Mouse (Mus musculus) frontal cortex, postnatal 36 days (tissue): ENCODE measurements around the gene Epha2.

Experiments used
- DNase-seq, 2 experiments: peaks; one replicate each; pipeline ENCODE4 v3.0.0; 2022; ENCODE audit warnings: low spot score in 2 of 2

Gene Epha2

DNA sequence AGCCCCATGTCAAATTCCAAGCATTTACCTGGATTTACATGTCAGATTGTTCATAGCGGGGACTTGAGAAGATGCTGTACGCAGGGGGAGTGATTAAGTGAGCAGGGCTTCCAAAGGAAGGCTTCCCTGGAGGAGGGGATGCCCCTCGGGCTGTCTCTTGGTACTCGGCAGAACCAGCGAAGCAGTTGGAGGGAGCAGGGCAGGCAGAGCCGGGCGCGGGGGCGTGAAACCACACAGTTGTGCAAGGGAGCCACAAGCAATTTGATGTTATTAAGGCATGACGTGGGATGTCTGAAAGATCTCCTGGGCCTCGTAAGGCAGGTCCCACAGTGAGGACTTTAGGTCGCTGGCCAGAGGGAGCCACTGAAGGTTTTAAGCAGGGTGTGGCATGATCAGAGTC lies 28.9 kb downstream of the Epha2 start:
- no peak for DNase-seq

DNA sequence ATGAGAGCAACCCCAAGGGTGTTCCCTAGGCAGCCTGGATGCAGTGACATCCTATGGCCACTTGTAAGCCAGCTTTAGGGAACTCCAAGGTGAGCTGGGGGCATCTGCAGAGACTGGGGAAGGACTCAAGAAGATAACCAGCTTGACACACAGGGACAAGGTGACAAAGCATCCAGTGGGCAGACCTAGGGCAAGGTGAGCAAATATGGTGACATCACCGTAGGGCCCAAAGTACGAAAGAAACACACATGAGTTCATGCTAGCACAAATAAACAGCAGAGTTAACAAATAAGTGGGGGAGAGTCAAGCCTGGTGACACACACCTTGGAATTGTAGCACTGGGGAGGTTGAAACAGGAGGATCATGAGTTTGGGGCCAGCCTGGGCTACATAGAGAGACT lies 30.4 kb downstream of the Epha2 start:
- no peak for DNase-seq

DNA sequence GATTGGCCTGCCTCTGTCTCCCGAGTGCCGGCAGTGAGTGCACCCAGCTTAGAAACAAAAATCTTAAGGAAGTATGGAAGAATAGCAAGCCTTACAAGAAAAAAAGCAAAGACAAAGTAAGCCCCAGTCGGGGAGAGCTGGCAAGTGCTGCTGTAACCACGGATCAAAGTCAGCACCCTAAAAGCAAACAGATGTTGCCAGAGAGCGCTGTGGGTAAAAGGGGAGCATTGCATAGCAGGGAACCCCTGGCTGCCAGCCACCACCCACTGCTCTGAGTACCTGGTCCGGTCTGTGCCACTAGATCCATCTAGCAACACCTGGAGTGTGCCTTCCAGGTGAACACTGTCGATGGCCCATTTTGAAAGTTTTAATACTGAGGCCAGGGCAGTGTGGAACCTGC lies 31.2 kb downstream of the Epha2 start:
- no peak for DNase-seq

DNA sequence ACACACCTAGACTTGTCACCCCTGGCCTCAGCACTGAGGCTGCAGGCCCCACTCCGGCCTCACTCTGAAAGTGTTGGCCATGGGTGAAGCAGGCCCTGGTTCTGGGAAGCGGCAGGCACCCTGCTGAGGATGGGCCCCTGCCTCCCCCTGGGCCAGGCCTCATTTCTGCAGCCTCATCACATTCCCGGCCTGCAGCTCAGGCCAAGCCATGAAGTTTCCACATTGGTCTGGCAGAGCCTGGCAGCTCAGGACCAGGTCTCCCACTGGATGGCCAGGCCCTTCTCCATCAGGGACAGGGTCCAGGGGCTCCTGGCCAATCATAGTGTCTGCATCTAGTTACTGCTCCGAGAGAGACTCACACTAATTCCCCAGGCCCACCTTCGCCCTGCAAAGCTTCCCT lies 33.7 kb downstream of the Epha2 start:
- DNase-seq: no peak

DNA sequence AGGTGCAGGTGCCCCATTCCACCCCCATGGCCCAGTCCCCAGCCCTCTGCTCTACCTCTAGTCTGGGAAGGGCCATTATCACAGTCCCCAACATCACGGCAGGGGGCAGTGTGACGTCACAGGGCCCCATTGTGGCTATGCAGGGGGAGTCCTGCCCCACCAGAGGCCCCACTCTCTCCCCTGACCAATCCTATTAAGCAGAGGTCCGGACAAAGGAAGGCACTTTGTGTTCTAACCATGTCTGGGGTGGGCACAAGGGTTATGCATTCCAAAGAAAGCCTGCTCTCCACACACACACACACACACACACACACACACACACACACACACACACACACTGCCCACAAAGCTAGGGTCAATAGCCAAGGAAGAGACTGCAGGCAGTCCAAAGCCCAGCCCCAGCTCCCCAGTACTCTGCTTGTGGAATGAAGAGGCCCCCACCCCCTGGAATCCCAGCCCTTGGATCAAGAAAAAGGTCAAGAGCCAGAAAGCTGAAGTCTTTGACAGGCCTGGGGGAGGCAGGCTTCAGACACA lies 34.3 kb downstream of the Epha2 start:
- no peak for DNase-seq

DNA sequence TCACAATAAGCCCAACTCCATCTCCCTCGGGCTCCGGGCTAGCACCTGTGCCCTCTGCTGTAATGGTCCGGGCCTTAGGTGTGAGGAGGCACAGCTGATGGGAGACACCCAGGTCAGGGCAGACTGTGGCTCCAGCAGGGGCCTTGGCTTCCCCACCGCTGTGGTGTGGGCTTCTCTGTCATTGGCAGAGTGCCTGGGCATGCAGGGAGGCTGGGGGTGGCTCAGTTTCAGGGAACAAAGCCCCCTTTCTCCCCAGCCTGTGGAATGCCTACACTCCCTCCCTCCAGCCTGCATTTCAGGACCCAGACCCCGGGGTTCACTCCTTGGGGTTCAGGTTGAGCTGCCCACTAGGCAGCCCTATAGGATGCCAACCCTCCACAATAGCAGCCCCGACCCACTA lies 35.2 kb downstream of the Epha2 start:
- no peak for DNase-seq

DNA sequence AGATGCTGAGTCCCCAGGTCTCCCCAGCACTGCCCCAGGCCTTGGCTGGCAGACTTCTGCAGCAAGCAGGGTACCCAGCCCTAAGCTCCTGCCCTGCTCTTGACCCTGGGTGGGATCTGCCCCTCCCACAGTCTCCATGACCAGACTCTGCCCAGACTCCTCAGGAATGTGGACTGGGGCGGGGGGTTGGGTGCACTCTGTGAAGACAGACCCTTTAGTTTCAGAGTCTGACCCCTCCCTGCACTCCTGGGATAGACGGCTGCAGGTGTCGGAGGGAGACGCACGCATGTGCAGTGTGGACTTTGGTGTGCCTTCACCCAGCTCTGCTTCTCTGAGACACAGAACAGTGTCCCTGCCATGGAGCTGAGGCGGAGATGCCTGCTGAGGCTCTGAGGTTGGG lies 36.9 kb downstream of the Epha2 start:
- DNase-seq: no peak

DNA sequence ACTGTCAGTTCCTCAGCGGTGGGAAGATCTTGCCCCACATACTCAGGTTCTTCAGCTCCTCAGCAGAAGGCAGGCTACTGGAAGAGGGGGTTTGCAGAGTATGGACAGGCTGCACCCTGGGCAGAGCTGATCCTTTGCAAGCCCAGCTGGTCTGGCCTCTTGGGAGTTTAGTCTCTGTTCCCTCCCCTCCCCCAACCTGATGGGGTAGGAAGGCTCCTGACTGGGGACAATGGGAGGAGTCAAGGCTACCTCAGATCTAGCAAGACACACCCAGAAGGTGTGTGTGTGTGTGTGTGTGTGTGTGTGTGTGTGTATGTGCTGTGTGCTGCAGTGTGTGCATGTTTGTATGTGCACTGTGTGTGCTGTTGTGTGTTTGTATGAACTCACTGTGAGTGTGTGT lies 37.8 kb downstream of the Epha2 start:
- no peak for DNase-seq

DNA sequence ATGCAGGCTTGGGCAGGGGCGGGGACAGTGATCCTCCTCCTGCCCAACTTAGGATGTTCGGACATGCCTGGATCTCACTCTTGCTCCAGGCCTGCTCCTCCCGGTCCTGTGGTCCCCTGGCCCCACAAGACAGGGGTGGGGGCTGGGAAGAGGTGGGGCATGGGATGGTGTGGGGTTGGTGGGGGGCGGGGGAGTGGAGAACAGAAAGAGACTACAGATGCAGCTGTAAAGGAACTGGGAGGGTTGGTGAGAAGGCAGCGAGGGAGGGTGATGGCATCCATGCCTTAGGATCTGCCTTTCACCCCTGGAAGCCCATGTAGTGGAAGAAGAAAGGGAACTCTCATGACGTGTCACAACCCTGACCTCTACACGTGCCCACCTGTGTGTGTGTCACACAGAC lies 40.4 kb downstream of the Epha2 start:
- DNase-seq: no peak

DNA sequence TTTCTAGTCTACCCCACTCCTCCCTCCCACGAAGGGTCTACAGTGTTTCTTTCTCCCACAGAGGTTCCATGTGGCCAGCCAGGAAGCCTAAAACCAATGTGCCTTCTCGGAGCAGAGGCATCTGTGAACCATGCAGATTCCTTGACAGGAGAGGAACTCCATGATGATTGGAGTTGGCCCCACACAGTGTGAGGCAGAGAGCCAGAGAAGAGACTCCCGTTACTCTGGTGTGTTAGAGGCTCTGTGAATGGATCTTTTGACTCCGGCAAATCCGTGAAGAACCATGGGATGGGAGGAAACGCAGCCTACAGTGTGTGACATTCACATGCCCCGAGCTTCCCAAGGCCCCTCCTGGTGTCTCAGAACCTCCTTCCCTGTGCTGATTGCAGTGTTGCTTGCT lies 42.5 kb downstream of the Epha2 start:
- DNase-seq: no peak

DNA sequence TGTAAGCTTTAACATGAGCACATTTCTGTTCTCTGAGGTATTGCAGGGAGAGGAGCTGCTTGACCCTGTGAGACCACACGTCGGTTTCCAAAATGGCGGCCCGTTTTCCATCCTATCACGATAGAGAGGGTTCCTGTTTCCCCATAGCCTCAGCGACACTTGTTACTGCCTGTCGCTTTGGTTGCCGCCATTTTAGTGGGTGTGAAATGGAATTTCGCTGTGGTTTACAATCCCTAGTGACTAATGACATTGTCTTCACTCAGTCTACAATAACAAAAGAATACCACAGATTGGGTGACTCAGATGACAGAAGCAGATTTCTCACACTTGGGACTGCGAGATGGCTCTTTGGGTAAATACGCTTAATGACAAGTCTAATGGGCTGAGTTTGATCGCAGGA lies 44.2 kb downstream of the Epha2 start:
- no peak for DNase-seq

DNA sequence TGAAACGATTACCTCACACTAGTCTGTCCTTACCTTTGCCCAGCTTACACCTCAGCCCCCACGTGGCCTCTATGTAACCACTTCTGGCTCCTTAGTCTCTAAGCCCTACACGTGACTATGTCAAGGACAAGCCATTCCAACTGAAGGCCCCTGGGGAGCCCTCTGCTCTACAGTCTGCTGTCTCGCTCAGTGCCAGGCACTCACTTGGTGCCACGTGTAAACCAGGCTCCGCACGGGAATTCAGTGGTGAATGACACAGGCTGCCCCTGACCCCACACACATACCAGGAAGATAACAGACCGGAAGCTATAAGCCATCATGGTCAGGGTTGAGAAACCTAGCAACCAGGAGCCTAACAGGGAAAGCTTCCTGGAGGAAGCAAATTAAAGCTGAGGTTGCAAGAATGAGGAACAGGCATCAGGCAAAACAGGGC lies 46.3 kb downstream of the Epha2 start:
- DNase-seq: no peak

DNA sequence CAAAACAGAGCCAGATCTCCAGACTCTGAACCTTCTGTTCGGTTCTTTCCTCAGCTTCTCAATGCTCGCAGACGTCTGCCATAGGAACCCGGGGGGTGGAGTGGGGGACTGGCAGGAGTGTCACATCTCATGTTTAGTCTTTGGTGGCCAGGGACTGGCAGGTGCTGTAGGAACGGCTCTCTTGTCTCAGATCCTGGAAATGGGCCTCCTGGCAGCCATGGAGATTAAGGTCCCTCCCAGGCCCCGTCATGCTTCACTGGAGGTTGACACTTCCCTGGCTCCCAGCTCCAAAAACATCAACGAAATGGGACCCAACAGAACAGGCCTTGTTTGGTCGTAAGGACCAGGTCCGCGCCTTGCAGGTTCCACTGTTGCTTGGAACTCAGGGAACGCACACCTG lies 47.6 kb downstream of the Epha2 start:
- no peak for DNase-seq

DNA sequence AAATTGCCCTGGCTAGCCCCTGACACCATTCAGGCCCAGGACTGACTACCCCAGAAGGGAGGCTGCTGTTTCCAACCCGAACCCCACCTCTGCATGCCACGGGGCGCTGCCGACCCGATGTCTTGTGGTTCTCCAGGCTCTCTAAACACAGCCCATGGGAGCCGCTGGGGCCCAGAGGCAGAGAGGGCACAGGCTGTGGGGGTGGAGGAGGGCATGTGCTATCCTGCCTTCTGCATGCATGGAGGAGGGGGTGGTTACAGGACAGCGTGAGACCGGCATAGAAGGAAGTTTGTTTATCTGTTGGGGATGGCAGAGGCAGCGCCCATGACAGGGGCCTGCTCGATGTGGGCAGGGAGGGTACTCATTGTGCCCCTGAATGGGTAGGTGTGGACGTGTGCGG lies 49.0 kb downstream of the Epha2 start:
- DNase-seq: no peak

DNA sequence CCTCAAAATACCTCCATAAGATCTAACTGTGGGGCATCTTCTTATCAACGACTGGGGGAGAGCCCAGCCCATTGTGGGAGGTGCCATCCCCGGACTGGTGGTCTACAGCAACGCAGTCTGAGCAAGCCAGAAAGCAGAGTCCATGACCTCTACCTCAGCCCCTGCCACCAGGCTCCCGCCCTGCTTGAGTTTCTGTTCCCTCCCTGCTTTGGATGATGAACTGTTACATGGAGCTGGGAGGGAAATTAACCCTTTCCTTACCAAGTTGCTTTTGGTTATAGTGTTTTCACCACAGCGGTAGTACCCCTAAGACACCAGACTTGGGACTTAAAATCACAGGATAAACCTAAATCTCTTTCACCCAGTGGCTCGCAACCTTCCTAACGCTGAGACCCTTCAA lies 50.9 kb downstream of the Epha2 start:
- DNase-seq: no peak

DNA sequence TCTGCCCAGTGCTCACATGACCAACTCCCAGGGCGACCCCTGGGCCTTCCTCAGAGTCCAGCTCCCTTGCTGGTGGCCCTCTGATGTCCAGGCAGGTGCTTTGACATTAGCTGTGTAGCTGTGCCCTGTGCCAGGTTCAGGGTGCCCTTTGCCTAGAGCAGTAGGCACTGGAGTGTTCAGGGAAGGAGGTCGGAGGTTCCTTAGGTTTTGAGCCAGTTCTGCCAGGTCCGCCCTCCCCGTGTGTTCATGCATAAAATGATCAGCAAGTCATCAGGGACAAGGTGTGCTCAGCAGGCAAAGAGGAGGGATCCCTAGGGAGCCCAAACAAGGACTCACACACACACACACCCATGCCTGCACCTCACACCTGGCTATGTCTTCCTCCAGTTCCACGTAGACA lies 51.9 kb downstream of the Epha2 start:
- DNase-seq: no peak

DNA sequence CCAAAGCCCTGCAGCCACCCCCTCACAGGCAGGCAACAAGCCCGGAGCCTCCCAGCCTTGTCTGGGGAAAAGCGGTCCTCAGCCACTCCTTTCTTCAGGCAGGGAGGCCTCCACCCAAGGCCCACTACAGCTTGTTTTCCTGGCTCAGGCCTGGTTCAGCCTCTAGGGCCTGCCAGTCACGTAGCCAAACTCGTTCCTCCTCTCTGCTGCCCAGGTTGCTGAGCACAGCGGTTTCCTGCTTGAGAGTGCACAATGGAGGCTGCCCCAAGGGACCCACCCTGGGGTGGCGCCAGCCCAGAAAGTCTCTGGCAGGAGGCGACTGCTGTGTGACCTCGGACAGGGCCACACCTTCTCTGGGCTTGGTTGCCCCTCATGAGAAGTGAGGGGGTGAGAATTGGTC lies 52.8 kb downstream of the Epha2 start:
- DNase-seq: no peak

DNA sequence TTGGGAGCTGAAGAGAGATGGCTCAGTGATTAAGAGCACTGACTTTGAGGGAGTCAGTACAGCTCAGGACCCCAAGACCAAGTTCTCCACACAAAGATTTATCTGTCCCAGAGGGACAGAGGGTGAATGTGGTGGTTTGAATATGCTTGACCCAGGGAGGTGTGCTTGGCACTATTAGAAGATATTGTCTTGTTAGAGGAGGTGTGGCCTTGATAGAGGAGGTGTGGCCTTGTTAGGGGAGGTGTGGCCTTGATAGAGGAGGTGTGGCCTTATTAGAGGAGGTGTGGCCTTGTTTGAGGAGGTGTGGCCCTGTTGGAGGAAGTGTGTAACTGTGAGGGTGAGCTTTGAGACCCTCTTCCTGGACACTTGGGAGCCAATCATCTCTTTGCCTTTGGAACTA lies 56.8 kb downstream of the Epha2 start:
- no peak for DNase-seq

DNA sequence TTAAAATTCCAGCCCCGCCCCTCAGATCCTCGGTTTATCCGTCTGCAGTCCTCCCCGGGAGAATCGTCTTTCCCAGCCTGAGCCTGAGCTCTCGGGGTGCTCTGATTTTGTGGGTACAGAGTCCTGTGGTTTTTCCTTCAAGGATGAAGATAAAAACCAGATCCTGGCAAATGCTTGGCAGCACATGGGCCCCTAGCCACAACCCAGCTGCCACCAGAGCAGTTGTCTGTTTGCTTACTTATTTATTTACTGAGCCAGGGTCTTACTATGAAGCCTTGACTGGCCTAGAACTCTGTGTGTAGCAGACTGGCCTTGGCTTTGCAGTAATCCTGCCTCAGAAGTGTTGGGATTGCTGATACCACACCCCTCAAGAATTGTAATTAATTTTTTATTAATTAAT lies 58.2 kb downstream of the Epha2 start:
- DNase-seq: no peak

DNA sequence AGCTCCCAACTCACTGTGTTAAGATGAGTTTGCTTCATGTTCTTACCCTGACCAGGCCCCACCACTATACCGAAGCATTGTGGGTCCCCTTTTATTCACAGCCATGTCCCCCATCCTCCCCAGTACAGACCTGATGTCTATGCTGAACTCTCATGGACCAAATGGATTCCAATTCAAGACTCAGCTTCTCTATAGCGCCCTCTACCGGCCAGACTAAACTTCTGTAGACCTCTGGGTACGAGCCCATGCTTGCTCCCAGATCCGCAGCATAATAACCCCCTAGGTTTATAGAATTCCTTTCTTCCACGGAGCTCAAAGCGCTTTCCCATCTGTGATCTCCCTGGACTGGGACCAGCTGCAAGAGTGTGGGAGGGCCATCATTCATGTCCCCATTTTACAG lies 59.8 kb downstream of the Epha2 start:
- no peak for DNase-seq

DNA sequence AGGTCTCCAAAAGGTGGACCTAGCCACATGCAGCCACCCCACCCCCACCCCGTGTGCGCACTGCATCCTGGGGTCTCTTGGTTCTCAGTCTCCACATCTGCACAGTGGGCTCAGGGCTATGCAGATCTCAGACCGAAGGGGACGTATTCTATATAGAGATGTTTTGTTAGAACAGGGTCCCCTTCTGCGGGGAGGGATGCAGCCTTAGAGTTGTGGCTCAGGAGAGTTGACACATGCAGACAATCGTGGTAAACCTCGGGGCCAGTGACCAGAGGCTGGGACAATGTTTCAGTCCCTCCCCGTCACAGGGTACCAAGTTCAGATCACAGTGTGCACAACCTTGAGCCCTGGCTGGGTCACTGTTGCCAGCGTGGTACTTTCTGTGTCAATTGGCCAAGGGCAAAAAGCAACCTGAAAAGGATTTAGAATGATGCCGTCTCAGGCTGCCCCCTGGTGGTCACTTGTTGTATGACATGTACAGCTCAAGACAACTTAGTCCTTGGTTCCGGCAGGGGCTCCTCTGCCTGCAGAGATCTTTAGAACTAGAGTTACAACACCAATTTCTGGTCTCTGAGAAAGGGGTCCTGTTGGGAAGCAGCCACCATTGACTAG lies 62.0 kb downstream of the Epha2 start:
- peak; percentile 78 to 81 for DNase-seq

DNA sequence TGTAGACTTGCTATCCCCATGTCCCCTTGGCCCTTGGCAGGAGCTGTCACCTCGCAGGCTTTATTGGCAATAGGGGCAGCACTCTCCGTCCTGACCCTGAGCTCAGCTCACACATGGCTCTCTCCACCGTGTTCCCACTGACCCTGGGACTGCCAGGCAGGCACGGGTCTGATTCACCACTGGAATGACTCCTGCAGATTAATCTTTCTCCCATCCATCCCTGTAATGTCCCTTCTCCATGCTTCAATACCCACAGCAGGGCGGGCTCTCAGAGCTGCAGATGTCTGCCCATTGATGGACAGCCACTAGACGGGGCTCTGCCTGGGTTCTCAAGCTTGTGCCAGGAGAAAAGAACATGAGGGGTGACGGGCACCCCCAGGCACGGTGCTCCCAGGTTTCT lies 64.1 kb downstream of the Epha2 start:
- DNase-seq: no peak

DNA sequence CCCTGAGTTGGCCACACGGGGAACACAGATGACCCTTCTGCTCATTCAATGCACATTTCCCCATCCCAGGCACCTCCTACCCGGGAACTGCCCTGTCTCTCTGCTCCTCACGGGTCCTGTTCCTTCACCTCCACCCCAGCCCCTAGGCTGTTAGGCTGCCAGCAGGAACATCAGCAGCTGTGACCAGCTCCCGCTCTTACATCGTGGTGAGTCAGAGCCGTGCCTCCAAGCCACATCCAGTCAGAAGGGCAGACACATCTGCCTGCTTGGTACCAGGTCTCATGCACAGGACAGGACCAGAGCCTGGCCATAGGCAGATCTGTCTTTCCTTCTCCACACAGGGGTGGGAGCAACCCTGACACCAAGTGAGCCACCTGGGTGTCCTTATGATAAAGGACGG lies 64.8 kb downstream of the Epha2 start:
- no peak for DNase-seq

DNA sequence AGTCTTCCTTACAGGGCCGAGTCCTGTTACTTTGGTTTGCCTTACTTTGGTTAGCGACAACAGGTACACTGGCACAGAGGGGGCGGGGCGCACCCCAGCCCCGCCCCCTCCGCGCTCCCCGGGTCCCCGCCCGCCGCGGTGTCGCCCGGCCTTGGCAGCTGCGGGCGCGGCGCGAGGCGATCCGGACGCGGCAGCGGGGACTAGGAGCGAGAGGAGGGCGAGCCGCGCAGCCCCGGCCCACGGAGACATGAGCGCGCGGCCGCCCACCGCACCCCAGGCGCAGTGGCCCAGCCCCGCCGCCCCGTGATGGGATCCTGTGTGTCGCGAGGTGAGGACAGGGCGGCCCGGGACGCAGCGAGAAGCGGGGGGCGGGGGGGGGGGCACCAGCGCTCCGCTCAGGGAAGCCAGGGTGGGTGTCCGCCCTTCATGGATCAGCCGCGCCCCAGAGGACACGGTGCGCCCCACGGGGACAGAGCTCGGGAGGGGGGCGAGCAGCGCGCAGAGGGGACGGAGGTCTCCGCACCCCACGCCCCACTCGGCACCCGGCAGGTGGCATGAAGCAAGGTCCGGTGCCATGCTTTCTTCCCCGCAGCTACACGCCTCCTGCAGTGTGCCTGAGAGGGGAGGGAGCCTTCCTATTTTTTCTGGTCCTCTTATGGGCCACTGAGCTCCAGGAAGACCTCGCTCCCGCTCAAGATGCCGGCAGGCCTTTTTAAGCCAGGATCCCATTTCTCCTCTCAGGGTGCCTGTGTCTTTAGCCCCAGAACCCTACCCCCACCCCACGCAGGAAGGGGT lies 67.2 kb downstream of the Epha2 start, which contains the start of gene Fam131c:
Fam131c (plus strand) TSS at position 224 of the 795 bp plus-strand sequence.
- no peak for DNase-seq
